Mouse (Mus musculus): ENCODE measurements at regions not wholly inside any gene's neighbourhood (a gene's known extent, or its start where the extent isn't known, plus 50 kb on each side); places are given as distances from the start of the nearest gene placed in this dataset.

GRCm38 (mm10) chr3:155487877-155488537 lies 394.8 kb downstream of the Lrriq3 start:
- Histone ChIP-seq H3K4me3 (no peak overlapping the region), H3K9me3 (replicated peaks) (no peaks in the 10 kb centered on the region), H3K36me3 (ENCODE audit: poor library complexity, severe bottlenecking) (no peaks in the 10 kb centered on the region), H3K9ac (no peak overlapping the region), H3K27me3 (no peaks in the 10 kb centered on the region), H3K4me2 (no peak overlapping the region), H3K27ac (no peak overlapping the region), H3K4me1 (no peaks in the 10 kb centered on the region)
- 68% methylated on average over 8 of the region's 8 CpGs for WGBS
- peak; percentile 38; the same call in 1 of the 2 replicates for ATAC-seq

- Histone ChIP-seq H3K4me1 (no peaks in the 10 kb centered on the region), H3K9ac (no peak overlapping the region), H3K27ac (no peak overlapping the region), H3K4me2 (no peak overlapping the region), H3K36me3 (ENCODE audit: poor library complexity, severe bottlenecking) (no peaks in the 10 kb centered on the region), H3K4me3 (no peak overlapping the region), H3K9me3 (replicated peaks) (no peaks in the 10 kb centered on the region), H3K27me3 (no peaks in the 10 kb centered on the region)
- 71% methylated on average over 1 of the region's 1 CpGs for WGBS
- no peak for ATAC-seq
Observed at GRCm38 (mm10) chr3:155490670-155491069, 397.4 kb downstream of the Lrriq3 start.

GRCm38 (mm10) chr3:155510161-155510857 lies 417.1 kb downstream of the Lrriq3 start:
- Histone ChIP-seq H3K27ac (no peak overlapping the region), H3K4me1 (no peaks in the 10 kb centered on the region), H3K9me3 (replicated peaks) (no peaks in the 10 kb centered on the region), H3K4me2 (no peak overlapping the region), H3K4me3 (no peak overlapping the region), H3K9ac (no peak overlapping the region), H3K27me3 (no peaks in the 10 kb centered on the region), H3K36me3 (ENCODE audit: poor library complexity, severe bottlenecking) (no peaks in the 10 kb centered on the region)
- ATAC-seq, result no peak
- WGBS, result 100% methylated on average over 1 of the region's 1 CpGs

- Histone ChIP-seq H3K27ac (no peak overlapping the region), H3K9ac (no peak overlapping the region), H3K4me2 (no peak overlapping the region), H3K4me1 (no peaks in the 10 kb centered on the region), H3K36me3 (ENCODE audit: poor library complexity, severe bottlenecking) (no peaks in the 10 kb centered on the region), H3K4me3 (no peak overlapping the region), H3K9me3 (replicated peaks) (no peaks in the 10 kb centered on the region), H3K27me3 (no peaks in the 10 kb centered on the region)
- 80% methylated on average over 2 of the region's 2 CpGs for WGBS
- ATAC-seq, result no peak
Observed at GRCm38 (mm10) chr3:155513885-155514284, 420.7 kb downstream of the Lrriq3 start.

- no peak for ATAC-seq
- Histone ChIP-seq H3K9me3 (replicated peaks) (no peaks in the 10 kb centered on the region), H3K9ac (no peak overlapping the region), H3K4me3 (no peak overlapping the region), H3K4me1 (no peaks in the 10 kb centered on the region), H3K36me3 (ENCODE audit: poor library complexity, severe bottlenecking) (no peaks in the 10 kb centered on the region), H3K27ac (no peak overlapping the region), H3K27me3 (no peaks in the 10 kb centered on the region), H3K4me2 (no peak overlapping the region)
- WGBS, result 81% methylated on average over 3 of the region's 3 CpGs
Observed at GRCm38 (mm10) chr3:155529312-155529711, 436.1 kb downstream of the Lrriq3 start.

GRCm38 (mm10) chr3:155530811-155531210 lies 437.6 kb downstream of the Lrriq3 start:
- H3K4me1 ChIP-seq, result no peaks in the 10 kb centered on the region
- ATAC-seq, result no peak

GRCm38 (mm10) chr3:155532075-155532474 lies 438.8 kb downstream of the Lrriq3 start:
- 80% methylated on average over 4 of the region's 4 CpGs for WGBS
- Histone ChIP-seq H3K9ac (no peak overlapping the region), H3K4me1 (no peaks in the 10 kb centered on the region), H3K27me3 (no peaks in the 10 kb centered on the region), H3K36me3 (ENCODE audit: poor library complexity, severe bottlenecking) (no peaks in the 10 kb centered on the region), H3K4me3 (no peak overlapping the region), H3K27ac (no peak overlapping the region), H3K4me2 (no peak overlapping the region), H3K9me3 (replicated peaks) (no peaks in the 10 kb centered on the region)
- ATAC-seq, result no peak

More at GRCm38 (mm10) chr3:155530811-155531210, 437.6 kb downstream of the Lrriq3 start:
- Histone ChIP-seq H3K36me3 (ENCODE audit: poor library complexity, severe bottlenecking) (no peaks in the 10 kb centered on the region), H3K9me3 (replicated peaks) (no peaks in the 10 kb centered on the region), H3K27me3 (no peaks in the 10 kb centered on the region), H3K27ac (no peak overlapping the region), H3K9ac (no peak overlapping the region), H3K4me2 (no peak overlapping the region), H3K4me3 (no peak overlapping the region)

GRCm38 (mm10) chr3:155548204-155548603 lies 455.0 kb downstream of the Lrriq3 start:
- no peak; the same call in 1 of the 2 replicates for ATAC-seq
- Histone ChIP-seq H3K27me3 (no peaks in the 10 kb centered on the region), H3K36me3 (ENCODE audit: poor library complexity, severe bottlenecking) (no peaks in the 10 kb centered on the region), H3K4me2 (no peak overlapping the region), H3K9me3 (replicated peaks) (no peaks in the 10 kb centered on the region), H3K4me1 (no peaks in the 10 kb centered on the region), H3K27ac (no peak overlapping the region), H3K9ac (no peak overlapping the region), H3K4me3 (no peak overlapping the region)
- 80% methylated on average over 6 of the region's 6 CpGs for WGBS

GRCm38 (mm10) chr3:155577111-155577510 lies 483.9 kb downstream of the Lrriq3 start:
- H3K4me2 ChIP-seq, result no peak overlapping the region
- H3K9me3 ChIP-seq (replicated peaks), result no peaks in the 10 kb centered on the region
- no peak overlapping the region for H3K4me3 ChIP-seq
- no peaks in the 10 kb centered on the region for H3K27me3 ChIP-seq
- peak; percentile 92 for ATAC-seq
- WGBS, result 11% methylated on average over 2 of the region's 2 CpGs
- no peaks in the 10 kb centered on the region for H3K36me3 ChIP-seq (ENCODE audit: poor library complexity, severe bottlenecking)
- H3K9ac ChIP-seq, result no peak overlapping the region
- H3K4me1 ChIP-seq, result peaks cover 8% of the 10 kb centered on the region
- H3K27ac ChIP-seq, result no peak overlapping the region

- 70% methylated on average over 1 of the region's 1 CpGs for WGBS
- Histone ChIP-seq H3K4me2 (no peak overlapping the region), H3K4me1 (no peaks in the 10 kb centered on the region), H3K27ac (no peak overlapping the region), H3K27me3 (no peaks in the 10 kb centered on the region), H3K9ac (no peak overlapping the region), H3K36me3 (ENCODE audit: poor library complexity, severe bottlenecking) (no peaks in the 10 kb centered on the region), H3K9me3 (replicated peaks) (no peaks in the 10 kb centered on the region), H3K4me3 (no peak overlapping the region)
- no peak for ATAC-seq
Observed at GRCm38 (mm10) chr3:155604001-155604400, 510.8 kb downstream of the Lrriq3 start.
